Mouse (Mus musculus) activated CD4-positive, CD25-positive, alpha-beta regulatory T cell, adult 4 months (primary cell): ENCODE results near the gene Cd151. TPM values are rescaled to one million over a fixed set of nuclear protein-coding genes. Genes with fewer than 3 reads are reported as not detected.

Experiments used
- ATAC-seq: one replicate; pipeline ENCODE4 v1.8.0; 2017
- polyA plus RNA-seq, 2 experiments: library from polyadenylated mRNA; unstranded; fragments of 100-300 nt; shearing (Covaris generic); gene quantifications; one replicate each; pipeline ENCODE4 v1.2.1; 2017

Cd151 gene
- polyA plus RNA-seq, 2 experiments from 2014 or later = 8.3 to 8.7 TPM

DNA sequence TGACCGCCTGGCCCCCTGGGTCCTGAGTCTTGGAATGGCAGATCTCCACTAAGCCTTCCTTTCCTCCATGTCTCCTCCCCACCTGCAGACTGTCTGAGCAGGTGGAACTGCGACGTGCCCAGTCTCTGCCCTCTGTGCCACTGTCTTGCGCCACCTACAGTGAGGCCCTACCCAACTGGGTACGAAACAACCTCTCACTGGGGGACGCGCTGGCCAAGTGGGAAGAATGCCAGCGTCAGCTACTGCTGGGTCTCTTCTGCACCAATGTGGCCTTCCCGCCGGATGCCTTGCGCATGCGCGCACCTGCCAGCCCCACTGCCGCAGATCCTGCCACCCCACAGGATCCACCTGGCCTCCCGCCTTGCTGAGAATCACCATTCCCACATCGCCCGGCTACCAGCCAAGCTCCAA, 7.9 kb upstream of the Cd151 start:
- ATAC-seq = no peak

- no peak for ATAC-seq
Measured at GRCm38 (mm10) chr7:141460001-141460390, 7.2 kb upstream of the Cd151 start.

- ATAC-seq = no peak
Measured at GRCm38 (mm10) chr7:141460391-141461113, 6.6 kb upstream of the Cd151 start, which contains the start of gene Cracr2b. Cracr2b (plus strand) TSS chr7:141461094.

- ATAC-seq = no peak
Measured at GRCm38 (mm10) chr7:141461521-141462332, 5.5 kb upstream of the Cd151 start.

DNA sequence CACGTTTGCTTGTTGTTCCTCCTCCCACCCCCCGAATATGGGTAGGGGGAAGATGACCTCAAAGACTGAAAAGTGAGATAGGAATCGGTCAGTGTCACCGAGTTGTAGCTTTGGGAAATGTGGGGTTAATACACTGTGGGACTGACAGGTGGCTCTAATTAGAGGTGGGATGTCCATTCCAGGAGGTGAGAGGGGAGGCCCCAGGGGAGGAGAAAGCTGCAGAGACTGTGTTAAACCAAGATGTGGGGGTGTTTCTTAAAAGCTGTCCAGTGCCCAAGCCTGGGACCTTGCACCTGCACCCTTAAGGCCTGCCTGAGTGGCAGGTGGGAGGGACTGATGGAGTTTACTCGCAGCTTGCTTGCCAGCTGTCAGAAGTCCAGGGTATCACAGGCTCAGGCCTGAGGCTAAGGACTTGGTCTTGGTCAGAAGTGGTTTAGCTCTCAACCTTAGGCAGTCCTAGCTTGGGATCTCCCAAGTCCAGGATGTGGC, 4.8 kb upstream of the Cd151 start:
- no peak for ATAC-seq

GRCm38 (mm10) chr7:141463824-141464602, 3.2 kb upstream of the Cd151 start:
- ATAC-seq = no peak

- ATAC-seq = no peak
Measured at GRCm38 (mm10) chr7:141464603-141465201, 2.5 kb upstream of the Cd151 start.

DNA sequence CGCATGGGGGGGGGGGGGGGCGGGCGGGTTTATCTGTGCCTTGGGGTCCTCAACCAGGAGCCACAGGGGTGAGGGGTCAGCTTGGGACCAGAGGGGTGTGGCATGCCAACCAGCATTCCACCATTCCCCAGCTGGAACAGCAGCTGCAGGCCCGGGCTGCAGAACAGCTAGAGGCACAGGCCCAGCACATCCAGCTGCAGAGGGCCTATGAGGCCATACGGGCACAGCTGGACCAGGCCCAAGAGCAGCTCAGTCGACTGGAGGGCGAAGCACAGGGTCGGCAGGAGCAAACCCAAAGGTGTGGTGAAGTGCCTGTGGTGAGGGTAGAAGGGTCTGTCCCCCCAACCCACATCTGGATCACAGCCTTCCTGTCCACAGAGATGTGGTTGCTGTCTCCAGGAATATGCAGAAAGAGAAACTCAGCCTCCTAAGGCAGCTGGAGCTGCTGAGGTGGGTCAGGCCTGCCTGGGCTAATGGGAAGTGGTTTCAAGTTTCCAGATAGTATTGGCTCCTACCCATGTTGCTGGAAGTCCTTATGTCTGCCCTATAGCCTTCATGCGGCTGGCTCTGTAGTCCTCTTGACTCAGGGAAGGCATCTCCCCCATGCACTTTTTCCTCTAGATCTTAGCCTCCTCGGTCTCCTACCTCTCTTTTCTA, 1.7 kb upstream of the Cd151 start:
- no peak for ATAC-seq

- ATAC-seq = no peak
Measured at GRCm38 (mm10) chr7:141466045-141466394, 1.2 kb upstream of the Cd151 start.

DNA sequence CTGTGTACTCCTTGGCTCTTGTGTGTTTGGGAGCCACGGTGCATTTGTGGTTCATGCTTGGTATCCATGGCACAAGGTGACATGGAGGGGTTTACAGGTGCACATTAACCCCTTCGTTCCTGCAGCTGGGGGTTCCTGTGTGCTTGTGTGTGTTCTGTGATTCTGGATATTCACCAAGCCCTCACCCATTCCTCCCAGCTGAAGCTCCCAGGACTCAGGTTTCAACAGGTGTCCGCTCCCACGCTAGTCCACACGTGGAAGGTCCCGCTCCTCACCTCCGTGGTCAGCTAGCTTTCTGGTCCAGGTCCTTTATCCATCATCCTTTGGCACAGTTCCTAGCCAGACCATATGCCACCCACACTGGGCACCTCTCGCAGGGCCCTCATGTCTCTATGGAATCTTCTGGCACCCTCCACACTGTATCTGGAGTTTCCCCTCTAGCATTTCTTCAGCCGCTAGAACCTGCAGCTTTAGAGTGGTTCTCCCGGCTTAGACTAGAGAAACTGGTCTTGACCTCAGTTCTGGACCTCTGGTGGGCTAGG, 514 bp upstream of the Cd151 start:
- no peak for ATAC-seq

DNA sequence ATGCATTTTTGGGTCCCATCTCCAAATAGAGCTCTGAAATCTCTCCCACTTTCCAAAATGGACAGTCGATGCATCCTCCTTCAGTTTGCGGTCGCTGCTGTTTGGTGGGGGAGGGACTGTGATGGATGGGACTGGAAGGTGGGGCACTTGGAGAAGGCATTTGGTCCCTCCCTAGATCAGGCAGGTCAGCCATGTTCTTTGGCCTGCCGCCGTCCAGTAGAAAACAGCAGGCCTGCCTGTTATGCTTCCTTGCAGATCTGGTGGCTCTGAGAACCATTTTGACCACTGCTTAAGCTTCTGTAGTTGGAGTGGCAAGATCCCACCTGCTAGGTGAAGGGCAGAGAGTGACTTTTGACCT, 951 bp downstream of the Cd151 start:
- no peak for ATAC-seq

- peak; percentile 60 for ATAC-seq
Measured at GRCm38 (mm10) chr7:141468522-141469211, 1.5 kb downstream of the Cd151 start.

DNA sequence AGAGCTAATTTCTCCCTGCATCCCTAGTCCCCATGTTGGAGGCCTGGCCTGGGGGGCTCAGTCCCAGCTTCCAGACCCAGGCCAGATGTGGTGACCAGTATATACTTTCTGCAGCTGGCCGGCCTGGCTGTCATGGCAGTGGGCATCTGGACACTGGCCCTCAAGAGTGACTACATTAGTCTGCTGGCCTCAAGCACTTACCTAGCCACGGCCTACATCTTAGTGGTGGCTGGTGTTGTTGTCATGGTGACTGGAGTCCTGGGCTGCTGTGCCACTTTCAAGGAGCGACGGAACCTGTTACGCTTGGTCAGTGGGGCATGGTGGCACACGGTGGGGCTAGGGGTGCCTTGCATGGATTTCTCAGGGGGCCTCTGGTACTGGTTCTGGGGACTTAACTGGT, 2.2 kb downstream of the Cd151 start:
- no peak for ATAC-seq

- no peak for ATAC-seq
Measured at GRCm38 (mm10) chr7:141469901-141470636, 2.9 kb downstream of the Cd151 start.

GRCm38 (mm10) chr7:141470637-141470944, 3.4 kb downstream of the Cd151 start:
- ATAC-seq = no peak

DNA sequence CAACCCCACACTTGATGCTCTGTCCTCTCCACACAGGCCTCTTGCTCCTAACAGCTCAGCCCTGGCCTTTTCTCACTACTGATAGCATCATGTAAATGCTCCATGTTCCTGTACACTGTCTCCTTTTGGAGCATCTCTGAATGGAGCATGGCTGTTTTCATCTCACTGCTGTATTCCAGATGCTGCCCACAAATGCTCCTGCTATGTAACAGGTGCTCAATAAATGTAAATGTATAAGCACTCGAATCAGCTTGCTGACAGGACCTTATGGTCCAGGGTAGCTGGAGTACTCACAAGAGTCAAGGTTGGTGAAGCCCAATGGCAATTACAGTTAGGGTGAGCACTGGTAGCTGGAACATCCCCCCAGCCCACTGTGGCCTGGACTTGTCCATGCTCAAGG, 4.0 kb downstream of the Cd151 start:
- no peak for ATAC-seq

DNA sequence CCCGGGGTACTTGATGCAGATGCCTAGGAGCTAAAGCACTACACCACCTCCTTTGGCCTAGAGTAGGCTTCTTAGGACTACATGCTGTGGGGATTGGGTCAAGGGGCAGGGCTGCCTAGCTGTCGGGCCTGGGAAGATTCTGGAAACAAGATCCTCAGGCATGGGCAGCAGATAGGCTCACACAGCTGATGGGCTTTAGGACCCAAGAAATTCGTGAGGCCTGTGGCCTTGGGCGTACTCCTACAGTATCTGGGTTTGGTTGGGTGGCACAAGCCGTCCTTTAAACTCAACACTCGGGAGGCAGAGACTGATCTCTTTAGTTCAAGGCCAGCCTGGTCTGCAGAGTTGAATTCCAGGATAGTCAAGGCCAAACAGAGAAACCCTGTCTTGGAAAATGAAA, 5.0 kb downstream of the Cd151 start:
- no peak for ATAC-seq

DNA sequence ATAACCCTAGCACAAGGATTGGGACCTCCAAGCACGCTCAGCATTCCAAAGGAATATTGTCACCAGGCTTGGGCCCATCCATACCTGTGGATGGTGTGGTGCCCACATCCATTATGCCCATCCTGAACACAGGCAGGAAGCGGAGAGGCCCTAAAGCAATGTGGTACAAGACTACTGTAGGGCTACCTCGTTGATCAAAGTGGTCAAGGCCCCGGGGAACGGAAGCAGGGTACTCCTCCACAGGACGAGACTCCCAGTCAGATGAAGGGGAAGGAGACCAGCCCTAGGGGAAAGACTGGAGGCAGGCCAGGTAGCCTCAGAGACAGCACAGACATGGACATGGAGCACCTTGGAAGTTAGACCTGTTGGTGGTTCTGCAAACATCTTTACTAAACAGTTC, 5.6 kb downstream of the Cd151 start:
- ATAC-seq = no peak

DNA sequence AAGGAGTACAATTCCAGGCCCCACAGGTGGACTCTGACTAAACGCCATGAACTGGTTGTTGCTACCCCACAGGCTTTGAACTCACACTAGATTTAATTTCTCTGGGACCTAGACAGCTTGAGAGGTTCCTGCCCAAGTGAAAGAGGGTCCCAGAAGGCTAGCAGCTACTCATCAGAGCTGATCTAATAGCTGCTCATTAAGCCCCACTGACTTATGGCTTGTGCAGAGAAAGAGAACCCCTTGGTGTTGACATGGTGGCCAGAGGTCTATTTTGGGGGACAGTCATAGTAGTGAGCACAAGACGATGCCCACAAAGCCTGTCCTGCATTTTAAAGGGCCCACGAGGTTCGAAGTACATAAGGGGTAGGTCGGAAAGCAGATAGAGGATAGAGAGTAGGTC, 7.0 kb downstream of the Cd151 start:
- ATAC-seq = no peak

GRCm38 (mm10) chr7:141475011-141475804, 8.0 kb downstream of the Cd151 start, which contains the start of the genes Polr2l and Tspan4:
Polr2l (minus strand) TSS chr7:141475132.
Tspan4 (plus strand) TSS chr7:141475240.
- peak; percentile 90 for ATAC-seq
